Mouse (Mus musculus): ENCODE data around the gene Gtf3c3. TPM values are rescaled to one million over a fixed set of nuclear protein-coding genes. Genes with fewer than 3 reads are reported as not detected.

Gtf3c3 gene
- polyA plus RNA-seq (2012; ENCODE audit: insufficient read depth, low replicate concordance), result 0.21 TPM in 1 of 2 replicates, not detected in the other

GRCm38 (mm10) chr1:54438340-54439079 lies at the start of gene Gtf3c3:
Gtf3c3 (minus strand) TSS chr1:54438971.
- peaks cover 26% of the 10 kb centered on the region for H3K36me3 ChIP-seq (replicated peaks; ENCODE audit: low read length)
- H3K9me3 ChIP-seq, result no peaks in the 10 kb centered on the region
- H3K4me3 ChIP-seq (replicated peaks), result peak within 1 kb of the TSS; percentile 94
- peaks cover 14% of the 10 kb centered on the region for H3K4me1 ChIP-seq
- peaks cover 2% of the 10 kb centered on the region for H3K27me3 ChIP-seq (replicated peaks)
- TF ChIP-seq GATA1 (IDR thresholded peaks at IDR 0.05; ENCODE audit: borderline replicate concordance, low read length) (no peak), FLI1 (IDR thresholded peaks at IDR 0.05; ENCODE audit: low read length) (no peak)

- no peak overlapping the region for H3K4me3 ChIP-seq (replicated peaks)
- H3K4me1 ChIP-seq, result no peaks in the 10 kb centered on the region
- H3K9me3 ChIP-seq, result no peaks in the 10 kb centered on the region
- no peak for TF ChIP-seq GATA1 (IDR thresholded peaks at IDR 0.05; ENCODE audit: borderline replicate concordance, low read length)
- no peaks in the 10 kb centered on the region for H3K36me3 ChIP-seq (replicated peaks; ENCODE audit: low read length)
- no peaks in the 10 kb centered on the region for H3K27me3 ChIP-seq (replicated peaks)
Measured at GRCm38 (mm10) chr1:54484744-54485420, 46.1 kb upstream of the Gtf3c3 start.

GRCm38 (mm10) chr1:54480491-54480890 lies 41.7 kb upstream of the Gtf3c3 start:
- Histone ChIP-seq H3K4me1 (no peaks in the 10 kb centered on the region), H3K9me3 (peaks cover 3% of the 10 kb centered on the region; the same call in 1 of the 2 replicates), H3K4me3 (replicated peaks) (no peak overlapping the region), H3K27me3 (replicated peaks) (no peaks in the 10 kb centered on the region), H3K36me3 (replicated peaks; ENCODE audit: low read length) (no peaks in the 10 kb centered on the region)
- TF ChIP-seq FLI1 (IDR thresholded peaks at IDR 0.05; ENCODE audit: low read length) (no peak), GATA1 (IDR thresholded peaks at IDR 0.05; ENCODE audit: borderline replicate concordance, low read length) (no peak)

DNA sequence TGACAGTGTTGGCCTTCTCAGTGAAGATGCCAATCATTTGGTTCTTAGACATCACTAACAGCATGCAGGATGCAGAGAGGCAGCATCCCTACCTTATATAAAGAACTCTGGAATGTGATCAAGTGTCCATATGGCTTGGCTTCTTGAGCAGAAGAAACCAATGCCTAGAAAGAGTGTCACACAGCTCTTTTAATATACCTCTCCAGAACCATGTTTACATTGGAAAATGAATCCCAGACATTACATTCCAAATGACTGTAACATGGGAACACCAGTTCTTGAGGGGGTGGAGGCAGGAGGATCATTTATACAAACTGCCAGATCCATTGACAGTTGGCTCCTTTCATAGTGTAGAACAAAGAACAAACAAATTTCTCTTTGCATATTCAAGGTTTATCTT lies 29.9 kb upstream of the Gtf3c3 start:
- H3K4me3 ChIP-seq (replicated peaks), result no peak overlapping the region
- no peaks in the 10 kb centered on the region for H3K4me1 ChIP-seq
- no peaks in the 10 kb centered on the region for H3K9me3 ChIP-seq
- no peaks in the 10 kb centered on the region for H3K36me3 ChIP-seq (replicated peaks; ENCODE audit: low read length)
- TF ChIP-seq GATA1 (IDR thresholded peaks at IDR 0.05; ENCODE audit: borderline replicate concordance, low read length) (no peak), FLI1 (IDR thresholded peaks at IDR 0.05; ENCODE audit: low read length) (no peak)
- peaks cover under 1% of the 10 kb centered on the region for H3K27me3 ChIP-seq (replicated peaks)

GRCm38 (mm10) chr1:54467366-54467765 lies 28.6 kb upstream of the Gtf3c3 start:
- H3K9me3 ChIP-seq, result no peaks in the 10 kb centered on the region
- H3K4me3 ChIP-seq (replicated peaks), result no peak overlapping the region
- no peak for TF ChIP-seq FLI1 (IDR thresholded peaks at IDR 0.05; ENCODE audit: low read length)
- TF ChIP-seq GATA1 (IDR thresholded peaks at IDR 0.05; ENCODE audit: borderline replicate concordance, low read length), result no peak

GRCm38 (mm10) chr1:54452116-54452515 lies 13.3 kb upstream of the Gtf3c3 start:
- TF ChIP-seq FLI1 (IDR thresholded peaks at IDR 0.05; ENCODE audit: low read length), result no peak
- TF ChIP-seq GATA1 (IDR thresholded peaks at IDR 0.05; ENCODE audit: borderline replicate concordance, low read length), result no peak

More at GRCm38 (mm10) chr1:54467366-54467765, 28.6 kb upstream of the Gtf3c3 start:
- Histone ChIP-seq H3K4me1 (no peaks in the 10 kb centered on the region), H3K27me3 (replicated peaks) (peaks cover 1% of the 10 kb centered on the region), H3K36me3 (replicated peaks; ENCODE audit: low read length) (no peaks in the 10 kb centered on the region)

DNA sequence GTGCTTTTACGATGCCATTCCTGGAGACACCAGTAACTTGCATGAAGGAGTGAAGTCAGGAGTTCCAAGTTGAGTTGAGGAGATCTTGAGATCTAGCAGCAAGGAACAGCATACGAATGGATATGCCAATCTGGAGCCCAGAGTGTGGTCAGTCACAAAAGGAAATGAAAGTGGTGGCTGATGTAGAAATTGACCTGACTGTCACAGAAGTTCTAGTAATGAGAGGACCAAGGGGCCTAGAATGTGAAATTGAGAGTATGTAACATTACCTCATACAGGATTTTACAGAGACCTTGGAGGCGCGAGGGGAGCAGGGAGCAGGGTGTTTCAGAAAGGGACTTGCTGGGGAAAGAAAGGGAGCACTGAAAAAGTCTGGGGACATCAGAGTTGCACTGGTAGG lies 10.1 kb upstream of the Gtf3c3 start:
- Histone ChIP-seq H3K9me3 (peaks cover 8% of the 10 kb centered on the region; the same call in 1 of the 2 replicates), H3K27me3 (replicated peaks) (peaks cover 25% of the 10 kb centered on the region), H3K4me3 (replicated peaks) (peak overlapping the region; percentile 20), H3K4me1 (peaks cover 8% of the 10 kb centered on the region; the same call in 1 of the 2 replicates), H3K36me3 (replicated peaks; ENCODE audit: low read length) (no peaks in the 10 kb centered on the region)
- TF ChIP-seq FLI1 (IDR thresholded peaks at IDR 0.05; ENCODE audit: low read length) (no peak), GATA1 (IDR thresholded peaks at IDR 0.05; ENCODE audit: borderline replicate concordance, low read length) (no peak)

More at GRCm38 (mm10) chr1:54452116-54452515, 13.3 kb upstream of the Gtf3c3 start:
- Histone ChIP-seq H3K36me3 (replicated peaks; ENCODE audit: low read length) (no peaks in the 10 kb centered on the region), H3K4me1 (peaks cover 8% of the 10 kb centered on the region; the same call in 1 of the 2 replicates), H3K9me3 (peaks cover 8% of the 10 kb centered on the region; the same call in 1 of the 2 replicates), H3K27me3 (replicated peaks) (peaks cover 15% of the 10 kb centered on the region), H3K4me3 (replicated peaks) (no peak overlapping the region)

- Histone ChIP-seq H3K9me3 (no peaks in the 10 kb centered on the region), H3K27me3 (replicated peaks) (peaks cover 22% of the 10 kb centered on the region), H3K36me3 (replicated peaks; ENCODE audit: low read length) (no peaks in the 10 kb centered on the region), H3K4me3 (replicated peaks) (no peak overlapping the region), H3K4me1 (peaks cover 11% of the 10 kb centered on the region)
- TF ChIP-seq GATA1 (IDR thresholded peaks at IDR 0.05; ENCODE audit: borderline replicate concordance, low read length), result no peak
- no peak for TF ChIP-seq FLI1 (IDR thresholded peaks at IDR 0.05; ENCODE audit: low read length)
Measured at GRCm38 (mm10) chr1:54443641-54444040, 4.9 kb upstream of the Gtf3c3 start.

DNA sequence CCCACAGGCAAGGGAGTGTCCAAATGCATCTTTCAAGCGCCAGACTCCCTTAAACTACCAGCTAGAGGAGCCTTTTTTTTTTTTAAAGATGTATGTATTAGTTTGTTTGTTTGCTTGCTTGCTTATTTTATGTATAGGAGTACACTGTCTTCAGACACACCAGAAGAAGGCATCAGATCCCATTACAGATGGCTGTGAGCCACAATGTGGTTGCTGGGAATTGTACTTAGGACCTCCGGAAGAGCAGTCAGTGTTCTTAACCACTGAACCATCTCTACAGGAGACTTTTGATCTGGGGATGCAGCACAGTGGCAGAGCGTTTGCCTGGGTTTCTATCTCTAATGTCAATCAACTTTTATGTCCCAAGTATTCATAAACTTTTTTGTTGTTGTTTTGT lies 307 bp upstream of the Gtf3c3 start:
- H3K27me3 ChIP-seq (replicated peaks), result peaks cover 2% of the 10 kb centered on the region
- H3K4me1 ChIP-seq, result peaks cover 17% of the 10 kb centered on the region
- peaks cover 20% of the 10 kb centered on the region for H3K36me3 ChIP-seq (replicated peaks; ENCODE audit: low read length)
- no peak for TF ChIP-seq GATA1 (IDR thresholded peaks at IDR 0.05; ENCODE audit: borderline replicate concordance, low read length)
- no peaks in the 10 kb centered on the region for H3K9me3 ChIP-seq
- H3K4me3 ChIP-seq (replicated peaks), result peak overlapping the region; percentile 94

DNA sequence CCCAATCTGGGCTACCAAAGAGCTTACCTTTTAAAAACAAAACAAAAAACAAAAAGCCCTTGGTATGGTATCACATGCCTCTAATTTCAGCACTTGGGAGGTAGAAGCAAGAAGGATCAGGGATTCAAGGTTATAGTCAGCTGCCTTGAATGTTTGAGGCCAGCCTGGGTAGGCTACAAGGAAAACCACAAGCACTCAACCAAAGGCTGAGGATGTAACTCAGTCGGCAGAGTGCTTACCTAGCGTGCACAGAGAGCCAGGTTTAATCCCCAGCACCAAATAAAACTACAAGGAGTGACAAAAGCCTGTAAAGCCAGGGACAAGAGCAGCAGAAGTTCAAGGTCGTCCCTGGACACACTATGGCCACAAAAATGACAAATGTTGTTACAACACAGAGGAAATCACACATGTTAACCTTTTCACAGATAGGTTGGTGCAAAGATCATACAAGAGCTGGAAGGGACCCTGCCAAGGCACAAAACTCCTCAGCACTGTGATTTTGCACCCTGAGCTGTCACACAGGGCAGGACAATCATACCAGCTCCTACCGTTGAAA lies 16.5 kb downstream of the Gtf3c3 start:
- H3K36me3 ChIP-seq (replicated peaks; ENCODE audit: low read length), result peaks cover 93% of the 10 kb centered on the region
- no peaks in the 10 kb centered on the region for H3K9me3 ChIP-seq
- H3K4me1 ChIP-seq, result no peaks in the 10 kb centered on the region
- no peaks in the 10 kb centered on the region for H3K27me3 ChIP-seq (replicated peaks)
- H3K4me3 ChIP-seq (replicated peaks), result no peak overlapping the region
- TF ChIP-seq FLI1 (IDR thresholded peaks at IDR 0.05; ENCODE audit: low read length) (no peak), GATA1 (IDR thresholded peaks at IDR 0.05; ENCODE audit: borderline replicate concordance, low read length) (no peak)
